Mouse (Mus musculus): ENCODE data around the gene Tmem125. TPM values are rescaled to one million over a fixed set of nuclear protein-coding genes. Genes with fewer than 3 reads are reported as not detected.
"Not testable (repeated sequence)": the region's sequence is repeated elsewhere in the genome, so short reads cannot be mapped to it uniquely, and the experiment has no call there.

Gene Tmem125
- polyA plus RNA-seq, 1 experiment, result 47.5 TPM

- Histone ChIP-seq H3K4me3 (replicated peaks; ENCODE audit: extremely low read depth, low read depth, low read length) (no peak overlapping the region), H3K4me1 (ENCODE audit: control insufficient read depth, insufficient read depth, low read length) (no peaks in the 10 kb centered on the region)
- peak; percentile 47 for DNase-seq
- WGBS, result 25% methylated on average over 7 of the region's 7 CpGs
- TF ChIP-seq POLR2A (IDR thresholded peaks at IDR 0.05; ENCODE audit: borderline replicate concordance, extremely low read depth, low read depth, low read length) (no peak), CTCF (IDR thresholded peaks at IDR 0.05; ENCODE audit: insufficient read depth, low read length) (peak; percentile 85)
Measured at GRCm38 (mm10) chr4:118566161-118566676, 22.4 kb upstream of the Tmem125 start.

- no peak overlapping the region for H3K4me3 ChIP-seq (replicated peaks; ENCODE audit: extremely low read depth, low read depth, low read length)
- no peaks in the 10 kb centered on the region for H3K4me1 ChIP-seq (ENCODE audit: control insufficient read depth, insufficient read depth, low read length)
- WGBS, result 67% methylated on average over 3 of the region's 3 CpGs
- no peak for DNase-seq
- no peak for TF ChIP-seq POLR2A (IDR thresholded peaks at IDR 0.05; ENCODE audit: borderline replicate concordance, extremely low read depth, low read depth, low read length)
- no peak for TF ChIP-seq CTCF (IDR thresholded peaks at IDR 0.05; ENCODE audit: insufficient read depth, low read length)
Measured at GRCm38 (mm10) chr4:118564926-118565279, 21.1 kb upstream of the Tmem125 start.

GRCm38 (mm10) chr4:118564062-118564925, 20.4 kb upstream of the Tmem125 start:
- 73% methylated on average over 13 of the region's 13 CpGs for WGBS
- DNase-seq, result no peak
- no peaks in the 10 kb centered on the region for H3K4me1 ChIP-seq (ENCODE audit: control insufficient read depth, insufficient read depth, low read length)
- no peak overlapping the region for H3K4me3 ChIP-seq (replicated peaks; ENCODE audit: extremely low read depth, low read depth, low read length)
- TF ChIP-seq POLR2A (IDR thresholded peaks at IDR 0.05; ENCODE audit: borderline replicate concordance, extremely low read depth, low read depth, low read length) (no peak), CTCF (IDR thresholded peaks at IDR 0.05; ENCODE audit: insufficient read depth, low read length) (no peak)

- no peak for DNase-seq
- H3K4me1 ChIP-seq (ENCODE audit: control insufficient read depth, insufficient read depth, low read length), result no peaks in the 10 kb centered on the region
- TF ChIP-seq CTCF (IDR thresholded peaks at IDR 0.05; ENCODE audit: insufficient read depth, low read length) (no peak), POLR2A (IDR thresholded peaks at IDR 0.05; ENCODE audit: borderline replicate concordance, extremely low read depth, low read depth, low read length) (no peak)
- WGBS, result 64% methylated on average over 3 of the region's 3 CpGs
- H3K4me3 ChIP-seq (replicated peaks; ENCODE audit: extremely low read depth, low read depth, low read length), result no peak overlapping the region
Measured at GRCm38 (mm10) chr4:118553039-118553649, 9.3 kb upstream of the Tmem125 start.

GRCm38 (mm10) chr4:118548130-118548480, 4.3 kb upstream of the Tmem125 start:
- 82% methylated on average over 10 of the region's 10 CpGs for WGBS
- H3K4me1 ChIP-seq (ENCODE audit: control insufficient read depth, insufficient read depth, low read length); H3K4me3 ChIP-seq (replicated peaks; ENCODE audit: extremely low read depth, low read depth, low read length); DNase-seq: not testable (repeated sequence)

GRCm38 (mm10) chr4:118547424-118548129, 3.7 kb upstream of the Tmem125 start:
- DNase-seq, result peak; percentile 72
- not testable (repeated sequence) for H3K4me1 ChIP-seq (ENCODE audit: control insufficient read depth, insufficient read depth, low read length); H3K4me3 ChIP-seq (replicated peaks; ENCODE audit: extremely low read depth, low read depth, low read length)
- WGBS, result 87% methylated on average over 23 of the region's 23 CpGs

- no peak for TF ChIP-seq POLR2A (IDR thresholded peaks at IDR 0.05; ENCODE audit: borderline replicate concordance, extremely low read depth, low read depth, low read length)
- TF ChIP-seq CTCF (IDR thresholded peaks at IDR 0.05; ENCODE audit: insufficient read depth, low read length), result no peak
- 59% methylated on average over 14 of the region's 14 CpGs for WGBS
- DNase-seq, result no peak
- no peaks in the 10 kb centered on the region for H3K4me1 ChIP-seq (ENCODE audit: control insufficient read depth, insufficient read depth, low read length)
- H3K4me3 ChIP-seq (replicated peaks; ENCODE audit: extremely low read depth, low read depth, low read length), result peak overlapping the region; percentile 35
Measured at GRCm38 (mm10) chr4:118544441-118545127, 740 bp upstream of the Tmem125 start.

- peak overlapping the region; percentile 68 for H3K4me3 ChIP-seq (replicated peaks; ENCODE audit: extremely low read depth, low read depth, low read length)
- 10% methylated on average over 13 of the region's 13 CpGs for WGBS
- no peak for DNase-seq
- TF ChIP-seq CTCF (IDR thresholded peaks at IDR 0.05; ENCODE audit: insufficient read depth, low read length) (no peak), POLR2A (IDR thresholded peaks at IDR 0.05; ENCODE audit: borderline replicate concordance, extremely low read depth, low read depth, low read length) (no peak)
- H3K4me1 ChIP-seq (ENCODE audit: control insufficient read depth, insufficient read depth, low read length), result no peaks in the 10 kb centered on the region
Measured at GRCm38 (mm10) chr4:118543158-118543530, 700 bp downstream of the Tmem125 start.

GRCm38 (mm10) chr4:118542510-118543157, 1.2 kb downstream of the Tmem125 start:
- 55% methylated on average over 9 of the region's 9 CpGs for WGBS
- no peaks in the 10 kb centered on the region for H3K4me1 ChIP-seq (ENCODE audit: control insufficient read depth, insufficient read depth, low read length)
- peak; percentile 45 for DNase-seq
- TF ChIP-seq POLR2A (IDR thresholded peaks at IDR 0.05; ENCODE audit: borderline replicate concordance, extremely low read depth, low read depth, low read length) (no peak), CTCF (IDR thresholded peaks at IDR 0.05; ENCODE audit: insufficient read depth, low read length) (no peak)
- no peak overlapping the region for H3K4me3 ChIP-seq (replicated peaks; ENCODE audit: extremely low read depth, low read depth, low read length)

Data from lung, adult 2 months (tissue).